Mouse (Mus musculus) hindbrain, embryonic 10.5 days (tissue): ENCODE results near the gene Klhl9. TPM values are rescaled to one million over a fixed set of nuclear protein-coding genes. Genes with fewer than 3 reads are reported as not detected.

Source experiments
- polyA plus RNA-seq: library from polyadenylated mRNA; unstranded; fragments of >200 nt; fragmentation: Nextera tagmentation; extraction: Ambion mirVana; gene quantifications from 2 replicates; pipeline ENCODE4 v1.2.1, GENCODE M21; 2016

The Klhl9 gene
- polyA plus RNA-seq, 1 experiment from 2014 or later: 74.4 TPM

Other genes starting within 250 kb of the Klhl9 start
- not detected in 2 replicates for gene Ifnb1, start 199.7 kb downstream of the Klhl9 start, polyA plus RNA-seq
- gene Ifna15, start 164.2 kb downstream of the Klhl9 start, polyA plus RNA-seq: not detected in 2 replicates
- not detected in 2 replicates for gene Ifna14, start 150.7 kb downstream of the Klhl9 start, polyA plus RNA-seq
- not detected in 2 replicates for gene Ifna9, start 130.1 kb downstream of the Klhl9 start, polyA plus RNA-seq
- gene Ifna12, start 119.1 kb downstream of the Klhl9 start, polyA plus RNA-seq: not detected in 2 replicates
- gene C87499, start 88.1 kb downstream of the Klhl9 start, polyA plus RNA-seq: not detected in 2 replicates
- not detected in 2 replicates for gene Ifna13, start 78.0 kb downstream of the Klhl9 start, polyA plus RNA-seq
- gene Ifna16, start 45.5 kb downstream of the Klhl9 start, polyA plus RNA-seq: not detected in 2 replicates
- gene Ifna2, start 38.6 kb downstream of the Klhl9 start, polyA plus RNA-seq: not detected in 2 replicates
- gene Ifnab, start 31.1 kb downstream of the Klhl9 start, polyA plus RNA-seq: not detected in 2 replicates
- 0.68 and 1.3 TPM in 2 replicates for gene Gm26566, start 660 bp downstream of the Klhl9 start, polyA plus RNA-seq
- not detected in 2 replicates for gene Gm13271, start 32.4 kb upstream of the Klhl9 start, polyA plus RNA-seq
- gene Gm13283, start 37.7 kb upstream of the Klhl9 start, polyA plus RNA-seq: 0.34 TPM in 1 of 2 replicates, not detected in the other
- 0.22 TPM in 1 of 2 replicates, not detected in the other for gene Gm13290, start 51.4 kb upstream of the Klhl9 start, polyA plus RNA-seq
- not detected in 2 replicates for gene Gm13289, start 54.5 kb upstream of the Klhl9 start, polyA plus RNA-seq
- not detected in 2 replicates for gene Gm13272, start 57.4 kb upstream of the Klhl9 start, polyA plus RNA-seq
- gene Ifnz, start 59.7 kb upstream of the Klhl9 start, polyA plus RNA-seq: 0.31 TPM in 1 of 2 replicates, not detected in the other
- not detected in 2 replicates for gene Gm13276, start 63.2 kb upstream of the Klhl9 start, polyA plus RNA-seq
- gene Gm13277, start 66.2 kb upstream of the Klhl9 start, polyA plus RNA-seq: not detected in 2 replicates
- gene Gm13278, start 69.1 kb upstream of the Klhl9 start, polyA plus RNA-seq: not detected in 2 replicates
- not detected in 2 replicates for gene Gm13275, start 72.0 kb upstream of the Klhl9 start, polyA plus RNA-seq
- gene Gm13279, start 74.9 kb upstream of the Klhl9 start, polyA plus RNA-seq: not detected in 2 replicates
- 0.10 and 0.40 TPM in 2 replicates for gene Gm13285, start 77.2 kb upstream of the Klhl9 start, polyA plus RNA-seq
- gene Gm13287, start 80.8 kb upstream of the Klhl9 start, polyA plus RNA-seq: not detected in 2 replicates
- not detected in 2 replicates for gene Gm13288, start 83.1 kb upstream of the Klhl9 start, polyA plus RNA-seq
- gene Ifna7, start 93.8 kb upstream of the Klhl9 start, polyA plus RNA-seq: not detected in 2 replicates
- not detected in 2 replicates for gene Ifna11, start 97.5 kb upstream of the Klhl9 start, polyA plus RNA-seq
- not detected in 2 replicates for gene Ifna6, start 105.0 kb upstream of the Klhl9 start, polyA plus RNA-seq
- gene Ifna5, start 113.1 kb upstream of the Klhl9 start, polyA plus RNA-seq: not detected in 2 replicates
- gene Ifna4, start 119.4 kb upstream of the Klhl9 start, polyA plus RNA-seq: not detected in 2 replicates
- gene Ifna1, start 127.6 kb upstream of the Klhl9 start, polyA plus RNA-seq: not detected in 2 replicates
- not detected in 2 replicates for gene Ifne, start 157.7 kb upstream of the Klhl9 start, polyA plus RNA-seq